8 mouse cellular contexts compared by ENCODE assay signal in genomic region chr14:122957941-122958340, GRCm38 (mm10). TPM values are rescaled to one million over a fixed set of nuclear protein-coding genes. Genes with fewer than 3 reads are reported as not detected.
DNase-seq lines count a peak whose midpoint lies in the region; ATAC-seq and TF ChIP-seq lines count a peak whose summit lies in the region.

No protein-coding gene starts in this region.

- H3K36me3 ChIP-seq in intestine, postnatal 0 days (ENCODE audit: control insufficient read depth, insufficient read depth) = peaks cover 7% of the 10 kb centered on the region; the same call in 1 of the 2 replicates

- no peaks in the 10 kb centered on the region for H3K9me3 ChIP-seq in intestine, postnatal 0 days (ENCODE audit: control insufficient read depth)

- intact Hi-C loops in left cerebral cortex, postnatal 10 days (cut with DNase I) = no loop called here

- H3K4me3 ChIP-seq in intestine, postnatal 0 days (ENCODE audit: low read depth, low read length) = no peak overlapping the region

- no peak overlapping the region for H3K9ac ChIP-seq in intestine, postnatal 0 days (ENCODE audit: low read depth, low read length)

- 93% methylated on average over 8 of the region's 8 CpGs for WGBS in intestine, postnatal 0 days

- no peaks in the 10 kb centered on the region for H3K4me1 ChIP-seq in intestine, postnatal 0 days (replicated peaks; ENCODE audit: control insufficient read depth, insufficient read depth, low read length)

- TF ChIP-seq CTCF in intestine, postnatal 0 days (IDR thresholded peaks at IDR 0.05; ENCODE audit: low read depth) = no peak

- no peak overlapping the region for H3K27ac ChIP-seq in intestine, postnatal 0 days (ENCODE audit: low read depth, low read length)

- H3K4me2 ChIP-seq in intestine, postnatal 0 days (replicated peaks; ENCODE audit: low read depth) = no peak overlapping the region

- ATAC-seq in megakaryocyte progenitor cell, adult 5-6 weeks (replicated peaks; ENCODE audit: poor library complexity) = no peak
- no peak for ATAC-seq in intestine, postnatal 0 days

- peak; percentile 21 for DNase-seq in ovary, postnatal 14 days (ENCODE audit: low spot score)
- DNase-seq in ovary, adult 18-20 months (ENCODE audit: low spot score) = no peak
- DNase-seq in gastrocnemius, adult 8-10 months (ENCODE audit: low spot score in 2 of 2) = peak; percentile 10 to 19
- DNase-seq in left cerebral cortex, postnatal 10 days (ENCODE audit: extremely low spot score in 1 of 2, low spot score in 2 of 2) = peak; percentile 79 to 84
- no peak for DNase-seq in spleen, adult 12 weeks (ENCODE audit: low spot score)
- DNase-seq in adipocyte (ENCODE audit: low spot score) = no peak

- H3K27me3 ChIP-seq in intestine, postnatal 0 days (replicated peaks; ENCODE audit: control insufficient read depth, insufficient read depth, low read length) = no peaks in the 10 kb centered on the region

RNA-seq across cellular contexts. Expression of gene Tmtc4, which starts 25.9 kb away (rescaled TPM):
- total RNA-seq in gastrocnemius, adult 8-10 months (2022) = 1 to 10 TPM; 1.4 to 2.7 (median 2.2) TPM
- total RNA-seq in left cerebral cortex, postnatal 10 days (2021) = 10 to 100 TPM; 34.8 to 52.1 TPM
- total RNA-seq in megakaryocyte progenitor cell, adult 5-6 weeks (2015) = 7.5 and 7.7 TPM in 2 replicates
- 8.1 and 8.3 TPM in 2 replicates for total RNA-seq in megakaryocyte progenitor cell, adult 5-6 weeks (2017)
- polyA plus RNA-seq in intestine, postnatal 0 days (2015; fragmentation: Nextera tagmentation; extraction: Ambion mirVana) = 7.4 and 7.8 TPM in 2 replicates

RNA-seq across cellular contexts. Expression of gene Ggact, which starts 44.4 kb away (rescaled TPM):
- 10 to 100 TPM; 14.8 to 23.4 (median 18.3) TPM for total RNA-seq in gastrocnemius, adult 8-10 months (2022)
- 10 to 100 TPM; 16.6 to 17.2 TPM for total RNA-seq in left cerebral cortex, postnatal 10 days (2021)
- total RNA-seq in megakaryocyte progenitor cell, adult 5-6 weeks (2015) = 6.2 and 9.9 TPM in 2 replicates
- total RNA-seq in megakaryocyte progenitor cell, adult 5-6 weeks (2017) = 3.7 and 7.9 TPM in 2 replicates
- 59.5 and 64.1 TPM in 2 replicates for polyA plus RNA-seq in intestine, postnatal 0 days (2015; fragmentation: Nextera tagmentation; extraction: Ambion mirVana)

Comparison
In these comparisons a context has a peak if more than half of its experiments do, and no peak if none do; other contexts are left out.
1. DNase-seq: peak in ovary, postnatal 14 days (single experiment), gastrocnemius, adult 8-10 months (2 of 2) and left cerebral cortex, postnatal 10 days (2 of 2); none in ovary, adult 18-20 months (single experiment), spleen, adult 12 weeks (single experiment) and adipocyte (single experiment).